Mouse (Mus musculus) cortical plate, adult 2 months (tissue): ENCODE data around the gene Arhgef26.

Source experiments
- CTCF ChIP-seq: fragments of 200-500 bp; IDR thresholded peaks from 2 replicates; pipeline ENCODE4 v1.5.1; 2011; ENCODE audit warnings: mild to moderate bottlenecking, control low read depth, low read length; ENCODE audit not compliant: insufficient read depth; ENCODE audit errors: extremely low read depth
- POLR2A ChIP-seq: fragments of 200-500 bp; IDR thresholded peaks from 2 replicates; pipeline ENCODE4 v1.6.1; 2011; ENCODE audit warnings: mild to moderate bottlenecking, low read length, control low read depth; ENCODE audit not compliant: insufficient read depth; ENCODE audit errors: extremely low read depth

DNA sequence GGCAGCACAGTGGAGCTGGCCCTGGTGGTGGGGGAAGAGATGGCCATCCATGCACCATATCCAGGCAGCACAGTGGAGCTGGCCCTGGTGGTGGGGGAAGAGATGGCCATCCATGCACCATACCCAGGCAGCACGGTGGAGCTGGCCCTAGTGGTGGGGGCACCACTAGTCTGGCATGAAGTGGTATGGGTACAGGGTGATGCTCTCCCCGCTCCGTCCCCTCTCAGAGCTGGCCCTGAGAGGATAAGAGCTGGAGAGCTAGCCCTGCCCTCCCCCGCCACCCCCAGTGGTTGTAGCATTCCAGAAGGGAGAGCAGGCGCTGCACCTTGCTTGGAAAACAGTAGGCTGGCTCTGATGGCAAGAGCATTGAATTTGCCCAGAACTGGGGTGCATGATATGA lies 26.9 kb upstream of the Arhgef26 start:
- TF ChIP-seq POLR2A: no peak
- TF ChIP-seq CTCF: no peak
